Mouse (Mus musculus): ENCODE measurements around the gene Tubb4b.
A peak's percentile ranks its signal among the peaks of the same experiment; 100 is the strongest.

The Tubb4b gene

DNA sequence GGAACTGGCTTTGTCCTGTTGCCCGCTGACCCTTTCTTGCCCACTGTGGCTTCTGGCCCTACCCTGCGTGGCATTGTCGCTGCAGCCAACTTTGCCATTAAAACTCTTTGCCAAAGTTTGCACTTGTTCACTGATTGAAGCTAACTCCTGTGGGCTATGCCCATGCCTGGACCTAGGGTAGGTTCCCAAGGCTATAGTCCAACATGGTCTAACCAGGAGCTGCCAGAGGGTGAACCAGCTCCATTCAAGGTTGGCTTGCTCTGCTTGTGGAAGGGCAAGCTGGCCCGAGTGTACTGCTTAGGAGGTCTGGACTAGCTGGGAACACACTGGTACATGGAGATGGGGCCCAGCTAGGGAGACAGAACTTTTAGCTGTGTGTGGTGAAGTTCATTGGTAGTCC lies 19.6 kb upstream of the Tubb4b start:
- DNase-seq, result no peak

GRCm38 (mm10) chr2:25243342-25243741 lies 18.8 kb upstream of the Tubb4b start:
- DNase-seq, result no peak

- DNase-seq, result peak; percentile 53
These were observed 17.6 kb upstream of the Tubb4b start, which contains the start of the genes Rnf208 and Cysrt1 for GRCm38 (mm10) chr2:25242101-25242506. TSS of gene Rnf208 (plus strand) at chr2:25242255. TSS of gene Cysrt1 (minus strand) at chr2:25242452.

DNA sequence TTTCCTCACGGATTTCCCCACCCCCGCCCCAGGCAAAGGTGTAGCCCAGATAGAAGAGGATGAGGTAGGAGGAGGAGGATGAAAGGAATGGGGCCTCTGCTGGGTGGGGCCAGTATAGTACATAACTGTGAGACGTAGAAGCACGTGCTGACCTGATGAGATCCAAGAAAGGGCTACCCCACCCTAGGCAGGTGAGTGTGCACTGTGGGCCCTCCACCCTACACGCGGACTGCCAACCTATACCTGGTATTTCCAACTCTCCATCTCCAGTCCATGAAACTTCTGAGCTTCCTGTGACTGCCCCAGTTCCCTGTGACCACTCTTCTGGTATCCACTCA lies 16.9 kb upstream of the Tubb4b start:
- DNase-seq, result no peak

DNA sequence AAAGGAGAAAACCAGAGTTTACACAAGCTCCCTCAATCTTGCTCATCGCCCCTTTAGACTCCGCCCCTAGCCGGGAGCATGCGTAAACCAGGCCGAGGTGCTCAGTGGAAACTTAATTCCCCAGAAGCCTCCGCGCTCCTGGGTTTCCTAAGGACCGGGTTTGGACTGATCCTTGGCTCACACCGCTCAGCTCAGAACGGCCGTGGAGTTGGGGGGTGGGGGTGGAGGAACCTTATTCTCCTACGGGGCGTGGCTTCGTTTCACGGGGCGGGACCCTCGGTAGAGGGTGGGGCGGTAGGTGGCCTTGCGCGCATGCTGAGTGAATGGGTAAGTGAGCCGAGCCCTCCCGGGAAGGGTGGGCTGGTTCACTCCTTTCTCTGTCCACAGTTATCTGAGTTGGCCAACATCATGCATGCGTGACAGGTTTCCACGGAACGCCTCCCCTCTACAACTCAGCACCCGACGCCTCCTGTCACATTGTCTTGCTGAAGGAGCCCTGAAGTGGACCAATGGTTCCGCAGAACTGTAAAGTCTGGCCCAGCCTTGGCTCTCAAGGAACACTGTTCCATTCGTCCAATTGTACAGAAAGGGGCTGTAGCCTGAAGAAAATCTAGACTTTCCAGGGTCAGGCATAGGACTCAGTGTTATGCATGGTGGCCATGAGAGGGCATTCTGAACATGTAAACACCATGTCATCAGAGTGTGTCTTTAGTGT lies 16.4 kb upstream of the Tubb4b start:
- DNase-seq, result peak; percentile 65

GRCm38 (mm10) chr2:25240310-25240709 lies 15.8 kb upstream of the Tubb4b start:
- DNase-seq, result no peak

DNA sequence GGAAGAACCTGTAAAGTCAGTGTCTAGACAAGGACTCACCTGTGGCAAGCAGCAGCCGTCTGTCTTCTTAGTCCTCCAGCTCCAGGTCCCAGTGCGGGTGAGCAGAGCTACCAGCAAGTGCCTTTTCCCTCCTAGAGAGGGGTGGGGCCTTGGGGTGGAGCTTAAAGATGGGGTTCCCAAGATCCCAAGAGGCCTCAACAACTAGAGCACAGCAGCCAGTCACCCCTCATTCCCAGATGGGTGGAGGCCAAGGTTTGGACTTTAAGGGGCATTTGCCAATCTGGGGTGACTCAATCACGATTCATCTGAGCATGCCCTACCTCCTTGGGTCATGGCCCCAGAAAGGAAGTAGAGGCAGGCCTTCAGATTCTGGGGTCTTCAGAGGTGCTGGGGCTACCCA lies 15.3 kb upstream of the Tubb4b start:
- DNase-seq, result no peak

DNA sequence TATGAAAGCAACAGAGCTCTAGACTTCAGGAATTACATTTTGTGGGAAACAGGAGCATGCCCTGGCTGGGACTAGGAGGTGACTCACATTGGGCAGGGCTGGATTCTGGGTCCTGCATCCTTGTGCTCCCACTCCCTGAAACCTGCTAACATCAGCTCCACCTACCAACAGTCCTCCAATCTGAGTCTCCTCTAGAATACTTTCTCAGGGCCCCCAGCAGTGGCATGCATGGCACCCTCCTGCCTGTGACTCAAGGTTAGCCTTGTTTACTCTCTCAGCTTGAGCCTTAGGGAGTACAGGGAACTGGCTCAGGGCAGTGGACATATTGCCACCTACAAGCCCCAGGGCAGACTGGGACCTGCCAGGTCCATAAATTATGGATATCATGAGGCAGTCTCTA lies 13.6 kb upstream of the Tubb4b start:
- no peak for DNase-seq

GRCm38 (mm10) chr2:25237522-25237921 lies 13.0 kb upstream of the Tubb4b start:
- DNase-seq, result no peak

GRCm38 (mm10) chr2:25236614-25237013 lies 12.1 kb upstream of the Tubb4b start, which contains the start of gene Rnf224:
TSS of gene Rnf224 (minus strand) at chr2:25236787.
- DNase-seq, result no peak

DNA sequence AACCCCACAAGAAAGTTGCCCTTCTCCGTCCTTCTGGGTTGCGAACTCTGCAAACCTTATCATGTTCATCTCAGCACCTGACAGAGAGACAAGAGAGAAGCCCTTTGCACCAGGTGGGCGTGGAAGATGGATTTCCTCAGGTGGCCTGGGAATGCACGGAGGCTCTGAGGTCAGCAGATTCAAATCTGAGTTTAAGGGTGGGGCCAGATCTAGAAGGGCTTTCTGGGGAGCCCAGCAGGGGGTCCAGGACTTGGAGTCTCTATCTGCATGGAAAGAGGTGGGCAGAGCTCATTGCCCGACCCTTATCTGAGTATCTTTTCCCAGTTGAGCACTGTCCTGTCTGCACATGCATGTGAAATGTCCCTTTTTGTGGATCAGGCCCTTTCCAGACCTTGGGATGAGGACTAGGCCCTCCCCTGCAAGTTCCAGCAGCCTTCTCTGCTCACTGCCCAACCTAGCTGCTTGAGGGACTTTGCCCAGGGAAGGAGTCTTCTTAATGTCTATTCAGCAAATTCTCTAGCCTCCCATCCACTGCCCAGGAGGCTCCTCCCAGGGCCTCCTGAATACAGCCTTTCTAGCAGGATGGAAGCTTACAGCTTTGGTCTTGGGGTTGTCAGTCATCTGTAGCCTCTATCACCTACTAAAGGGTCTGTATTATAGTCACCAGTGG lies 10.2 kb upstream of the Tubb4b start:
- DNase-seq, result no peak

- DNase-seq, result no peak
These were observed 9.5 kb upstream of the Tubb4b start, which contains the start of gene Slc34a3 for GRCm38 (mm10) chr2:25234050-25234449. TSS of gene Slc34a3 (minus strand) at chr2:25234364.

DNA sequence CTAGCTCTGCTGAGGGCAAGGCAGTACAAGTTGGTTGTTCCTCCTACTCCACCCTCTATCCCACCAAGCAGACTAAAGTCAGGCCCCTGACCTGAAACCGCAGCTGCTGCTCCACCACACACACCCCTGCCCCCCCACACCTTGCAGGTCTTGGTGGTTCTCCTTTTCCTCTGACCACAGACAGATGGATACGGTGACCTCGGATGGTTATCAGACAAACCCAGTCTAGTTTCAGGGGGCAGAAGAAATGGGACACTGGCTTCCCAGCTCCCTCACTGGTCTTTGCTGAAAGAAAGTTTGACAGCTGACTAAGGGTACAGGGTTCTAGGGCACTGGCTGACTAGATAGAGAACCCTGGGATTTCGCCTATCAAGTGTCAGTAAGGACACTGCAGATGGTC lies 8.9 kb upstream of the Tubb4b start:
- no peak for DNase-seq

GRCm38 (mm10) chr2:25231038-25231437 lies 6.5 kb upstream of the Tubb4b start:
- no peak for DNase-seq

DNA sequence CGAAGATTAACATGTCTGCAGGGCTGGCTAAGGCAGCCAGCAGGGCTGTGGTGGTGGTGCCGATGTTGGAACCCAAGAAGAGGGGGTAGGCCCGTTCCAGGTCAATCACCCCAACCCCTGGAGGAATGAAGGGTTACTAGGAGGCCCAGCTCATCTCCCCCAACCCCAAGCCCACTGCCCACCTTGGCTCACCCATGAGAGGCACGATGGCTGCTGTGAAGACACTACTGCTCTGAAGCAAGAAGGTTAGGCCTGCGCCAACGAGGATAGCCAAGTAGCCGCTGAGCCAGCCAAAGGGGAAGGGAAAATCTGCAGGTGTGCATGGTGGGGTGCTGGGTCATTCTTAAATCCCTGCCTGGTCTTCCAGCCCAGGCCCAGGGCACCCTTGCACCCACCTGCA lies 6.1 kb upstream of the Tubb4b start:
- DNase-seq, result no peak

DNA sequence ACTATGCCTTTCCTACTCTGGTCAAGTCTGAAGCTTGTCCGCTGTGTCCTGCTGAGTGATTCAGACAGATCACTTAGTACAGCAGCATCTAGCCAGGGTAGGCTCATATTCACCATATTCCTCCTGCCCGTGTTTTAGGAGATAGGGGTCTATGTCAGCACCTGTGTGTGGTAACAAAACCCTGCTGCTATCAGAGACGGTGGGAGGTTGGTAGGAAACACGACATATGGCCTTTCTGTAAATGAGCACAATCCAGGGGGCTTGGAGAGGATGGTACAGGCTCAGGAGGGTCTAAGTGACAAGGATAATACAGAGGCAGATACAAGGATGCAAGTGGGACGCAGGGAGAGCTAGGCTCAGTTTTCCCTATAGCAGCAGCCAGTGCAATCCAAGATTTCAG lies 5.1 kb upstream of the Tubb4b start:
- no peak for DNase-seq

- DNase-seq, result no peak
These were observed 4.6 kb upstream of the Tubb4b start for GRCm38 (mm10) chr2:25228995-25229530.

GRCm38 (mm10) chr2:25228431-25228889 lies 4.0 kb upstream of the Tubb4b start:
- DNase-seq, result peak; percentile 86

DNA sequence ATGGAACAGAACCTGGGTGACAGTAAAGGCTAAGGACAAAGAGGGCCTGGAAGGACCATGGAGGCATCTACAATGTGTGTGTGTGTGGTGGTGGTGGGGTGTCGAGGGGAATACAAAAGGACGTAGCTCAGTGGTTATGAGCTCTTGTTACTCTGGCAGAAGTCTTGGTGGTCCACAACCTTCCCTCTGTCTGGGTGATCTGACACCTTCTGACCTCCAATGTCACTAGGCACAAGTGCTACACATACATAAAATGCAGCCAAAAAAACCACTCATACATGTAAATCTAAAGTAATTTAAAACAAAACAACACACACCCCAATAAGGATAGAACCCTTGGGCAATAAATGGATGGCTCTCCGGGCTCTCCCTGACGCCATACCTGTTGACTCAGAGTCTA lies 2.9 kb upstream of the Tubb4b start:
- DNase-seq, result no peak

- peak; percentile 48 for DNase-seq
These were observed 2.4 kb upstream of the Tubb4b start for GRCm38 (mm10) chr2:25226864-25227263.

DNA sequence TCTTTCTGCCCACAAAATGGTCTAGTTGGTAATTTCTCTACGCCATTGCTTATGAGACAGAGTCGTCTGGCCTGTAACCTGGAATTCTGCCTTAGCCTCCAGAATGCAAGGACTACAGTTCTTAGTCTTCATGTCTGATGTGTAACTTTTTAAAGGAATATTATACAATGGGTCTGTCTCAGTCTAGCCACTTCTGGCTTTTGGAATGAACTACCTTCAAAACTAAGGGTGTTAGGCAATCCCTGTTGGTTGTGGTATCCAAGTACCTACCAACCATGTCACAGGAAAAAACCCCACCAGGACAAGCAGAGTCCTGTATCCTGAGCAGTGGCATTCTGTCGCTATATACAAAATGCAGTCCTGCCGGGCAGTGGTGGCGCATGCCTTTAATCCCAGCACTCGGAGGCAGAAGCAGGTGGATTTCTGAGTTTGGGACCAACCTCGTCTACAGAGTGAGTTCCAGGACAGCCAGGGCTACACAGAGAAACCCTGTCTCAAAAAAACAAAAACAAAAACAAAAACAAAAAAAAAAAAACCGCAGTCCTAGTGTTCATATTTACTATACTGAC lies 1.4 kb upstream of the Tubb4b start:
- no peak for DNase-seq

DNA sequence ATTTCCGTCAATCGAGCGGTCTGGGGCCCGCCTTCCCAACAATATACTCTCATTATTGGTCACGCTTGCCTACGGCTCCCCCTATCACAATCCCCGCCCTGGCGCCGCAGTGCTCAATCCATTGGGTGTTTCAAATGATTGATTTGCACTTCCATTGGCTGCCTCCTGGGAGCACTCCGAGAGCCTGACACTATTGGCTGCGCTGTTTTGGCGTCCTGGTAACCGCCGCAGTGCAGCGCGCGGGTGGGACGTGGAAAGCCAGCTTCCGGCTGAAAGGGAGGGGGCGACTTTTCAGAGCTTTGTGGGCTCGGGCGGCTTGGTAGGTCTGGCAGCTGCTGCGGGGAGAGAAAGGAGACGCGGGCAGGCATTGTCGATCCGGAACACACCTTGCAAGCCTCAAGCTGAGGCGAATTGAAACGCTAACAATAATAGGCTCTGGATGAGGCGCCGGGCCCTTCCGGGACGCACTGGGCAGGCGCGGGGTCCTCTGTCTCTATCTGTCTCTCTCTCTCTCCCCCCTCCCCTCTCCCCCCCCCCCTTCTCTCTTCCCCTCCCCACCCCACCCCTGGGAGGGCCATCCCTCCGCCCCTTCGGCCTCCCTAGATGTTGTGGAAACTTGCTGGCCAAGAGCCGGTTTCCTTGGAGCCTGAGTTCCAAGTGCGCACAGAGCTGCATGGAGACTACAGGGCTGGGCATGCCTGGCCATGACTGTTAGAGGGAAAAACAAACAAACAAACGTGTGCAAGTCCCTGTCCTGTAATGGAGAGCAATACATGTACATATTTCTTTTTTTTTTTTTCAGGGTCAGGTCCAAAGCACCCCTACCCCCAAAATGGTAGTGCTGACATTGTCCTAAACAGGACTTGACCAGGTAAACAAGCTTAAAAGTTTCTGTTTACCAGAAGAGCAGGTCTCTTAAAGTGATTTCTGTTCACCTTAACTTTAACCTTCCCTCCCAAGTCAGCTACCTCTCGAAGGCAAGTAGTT lies 557 bp upstream of the Tubb4b start:
- peak; percentile 99 for DNase-seq

Measured in cerebellum, adult 11 months (tissue).